Mouse (Mus musculus) limb, embryonic 12.5 days (tissue): ENCODE results near the gene Tceal3. TPM values are rescaled to one million over a fixed set of nuclear protein-coding genes. Genes with fewer than 3 reads are reported as not detected.
A peak's percentile ranks its signal among the peaks of the same experiment; 100 is the strongest.
"Not testable (repeated sequence)": the region's sequence is repeated elsewhere in the genome, so short reads cannot be mapped to it uniquely, and the experiment has no call there.

Source experiments
- ATAC-seq: fragments of 200-750 bp; cut with Nextera tagmentation; 2 replicates; pipeline ENCODE4 v1.8.0; 2017; ENCODE audit warnings: low read depth, moderate TSS enrichment; ENCODE audit not compliant: insufficient number of reproducible peaks, insufficient read depth, low FRiP score, low TSS enrichment
- H3K27ac ChIP-seq: fragments of 300-500 bp; sonication (generic); 2 replicates; pipeline ENCODE4 v1.5.1; 2016; ENCODE audit warnings: mild to moderate bottlenecking, moderate library complexity
- H3K27me3 ChIP-seq: fragments of 300-500 bp; sonication (generic); 2 replicates; pipeline ENCODE4 v1.6.1; 2016; ENCODE audit warnings: mild to moderate bottlenecking, moderate library complexity
- H3K36me3 ChIP-seq: fragments of 300-500 bp; sonication (generic); 2 replicates; pipeline ENCODE4 v1.6.1; 2016; ENCODE audit warnings: mild to moderate bottlenecking, moderate library complexity
- H3K4me1 ChIP-seq: fragments of 300-500 bp; sonication (generic); replicated peaks from 2 replicates; pipeline ENCODE4 v1.6.1; 2016
- H3K4me2 ChIP-seq: fragments of 300-500 bp; sonication (generic); 2 replicates; pipeline ENCODE4 v1.6.1; 2016; ENCODE audit warnings: mild to moderate bottlenecking, moderate library complexity
- H3K4me3 ChIP-seq: fragments of 300-500 bp; sonication (generic); replicated peaks from 2 replicates; pipeline ENCODE4 v1.5.1; 2016; ENCODE audit warnings: mild to moderate bottlenecking
- H3K9ac ChIP-seq: fragments of 300-500 bp; sonication (generic); replicated peaks from 2 replicates; pipeline ENCODE4 v1.6.1; 2016; ENCODE audit warnings: mild to moderate bottlenecking, moderate library complexity
- H3K9me3 ChIP-seq: fragments of 300-500 bp; sonication (generic); 2 replicates; pipeline ENCODE4 v1.6.1; 2016; ENCODE audit warnings: mild to moderate bottlenecking, moderate library complexity
- WGBS: fragments of 180-500 bp; shearing (Covaris S2); methylation state at CpG from one replicate; pipeline ENCODE4 v1.1.7; 2016; 5-methylcytosine and 5-hydroxymethylcytosine counted together
- polyA plus RNA-seq: library from polyadenylated mRNA; unstranded; fragments of >200 nt; fragmentation: Nextera tagmentation; extraction: Ambion mirVana; gene quantifications from 2 replicates; pipeline ENCODE4 v1.2.1, GENCODE M21; 2016

Tceal3 gene
- polyA plus RNA-seq, 1 experiment from 2014 or later = 23.6 TPM

GRCm38 (mm10) chrX:136625959-136626358, 35.3 kb downstream of the Tceal3 start:
- Histone ChIP-seq H3K4me3 (no peak overlapping the region), H3K27ac (no peak overlapping the region), H3K36me3 (no peaks in the 10 kb centered on the region), H3K9me3 (no peaks in the 10 kb centered on the region), H3K27me3 (no peaks in the 10 kb centered on the region), H3K4me2 (no peak overlapping the region), H3K9ac (no peak overlapping the region), H3K4me1 (no peaks in the 10 kb centered on the region)
- 47% methylated on average over 4 of the region's 4 CpGs for WGBS
- ATAC-seq = no peak

- Histone ChIP-seq H3K4me3 (no peak overlapping the region), H3K9me3 (no peaks in the 10 kb centered on the region), H3K27me3 (0 out of 2 replicates have a peak, but pooled peaks cover 2% of the 10 kb centered on the region), H3K4me1 (no peaks in the 10 kb centered on the region), H3K9ac (no peak overlapping the region), H3K36me3 (no peaks in the 10 kb centered on the region), H3K4me2 (no peak overlapping the region), H3K27ac (no peak overlapping the region)
- ATAC-seq = no peak
- WGBS = 83% methylated on average over 4 of the region's 4 CpGs
These were observed 44.5 kb downstream of the Tceal3 start for GRCm38 (mm10) chrX:136635116-136635515.

GRCm38 (mm10) chrX:136639754-136640153, 49.1 kb downstream of the Tceal3 start:
- H3K9ac ChIP-seq = no peak overlapping the region
- H3K27me3 ChIP-seq = 0 out of 2 replicates have a peak, but pooled peaks cover 2% of the 10 kb centered on the region
- H3K27ac ChIP-seq = no peak overlapping the region
- H3K4me2 ChIP-seq = no peak overlapping the region
- no peak for ATAC-seq
- no peaks in the 10 kb centered on the region for H3K36me3 ChIP-seq
- 47% methylated on average over 4 of the region's 6 CpGs for WGBS
- H3K9me3 ChIP-seq = no peaks in the 10 kb centered on the region
- no peaks in the 10 kb centered on the region for H3K4me1 ChIP-seq
- no peak overlapping the region for H3K4me3 ChIP-seq

GRCm38 (mm10) chrX:136645857-136646256, 55.2 kb downstream of the Tceal3 start:
- H3K27ac ChIP-seq, H3K36me3 ChIP-seq, H3K4me2 ChIP-seq, H3K27me3 ChIP-seq, ATAC-seq, H3K9ac ChIP-seq, H3K4me1 ChIP-seq, H3K9me3 ChIP-seq, H3K4me3 ChIP-seq: not testable (repeated sequence)
- 45% methylated on average over 3 of the region's 3 CpGs for WGBS

GRCm38 (mm10) chrX:136666281-136666706, 75.7 kb downstream of the Tceal3 start:
- no peak overlapping the region for H3K27ac ChIP-seq
- peak overlapping the region; percentile 57 for H3K9ac ChIP-seq
- no peaks in the 10 kb centered on the region for H3K4me1 ChIP-seq
- WGBS = 18% methylated on average over 11 of the region's 20 CpGs
- H3K4me2 ChIP-seq = peak overlapping the region; percentile 62
- no peaks in the 10 kb centered on the region for H3K9me3 ChIP-seq
- ATAC-seq = peak; percentile 37; the same call in 1 of the 2 replicates
- H3K36me3 ChIP-seq = no peaks in the 10 kb centered on the region
- H3K27me3 ChIP-seq = peaks cover 31% of the 10 kb centered on the region
- H3K4me3 ChIP-seq = peak overlapping the region; percentile 49

- H3K9ac ChIP-seq = peak overlapping the region; percentile 57
- H3K27ac ChIP-seq, H3K4me1 ChIP-seq, H3K36me3 ChIP-seq, H3K9me3 ChIP-seq: not testable (repeated sequence)
- H3K4me2 ChIP-seq = peak overlapping the region; percentile 62
- H3K4me3 ChIP-seq = peak overlapping the region; percentile 49
- peaks cover 31% of the 10 kb centered on the region for H3K27me3 ChIP-seq
- peak; percentile 26; the same call in 1 of the 2 replicates for ATAC-seq
- WGBS = 18% methylated on average over 23 of the region's 24 CpGs
These were observed 76.3 kb downstream of the Tceal3 start for GRCm38 (mm10) chrX:136666762-136667464.

GRCm38 (mm10) chrX:136668794-136669193, 78.2 kb downstream of the Tceal3 start:
- Histone ChIP-seq H3K36me3 (no peaks in the 10 kb centered on the region), H3K27me3 (peaks cover 31% of the 10 kb centered on the region), H3K4me1 (no peaks in the 10 kb centered on the region), H3K9ac (no peak overlapping the region), H3K27ac (no peak overlapping the region), H3K4me3 (no peak overlapping the region), H3K9me3 (no peaks in the 10 kb centered on the region), H3K4me2 (no peak overlapping the region)
- 60% methylated on average over 2 of the region's 2 CpGs for WGBS
- ATAC-seq = no peak

- no peak overlapping the region for H3K9ac ChIP-seq
- peaks cover 2% of the 10 kb centered on the region; the same call in 1 of the 2 replicates for H3K27me3 ChIP-seq
- H3K4me1 ChIP-seq = no peaks in the 10 kb centered on the region
- H3K27ac ChIP-seq = no peak overlapping the region
- ATAC-seq = no peak
- no peaks in the 10 kb centered on the region for H3K9me3 ChIP-seq
- H3K4me2 ChIP-seq = no peak overlapping the region
- 68% methylated on average over 3 of the region's 3 CpGs for WGBS
- no peak overlapping the region for H3K4me3 ChIP-seq
- H3K36me3 ChIP-seq = no peaks in the 10 kb centered on the region
These were observed 90.3 kb downstream of the Tceal3 start for GRCm38 (mm10) chrX:136680989-136681388.

- not testable (repeated sequence) for H3K4me2 ChIP-seq, H3K27me3 ChIP-seq, H3K36me3 ChIP-seq, ATAC-seq, H3K4me3 ChIP-seq, H3K4me1 ChIP-seq, H3K9me3 ChIP-seq, H3K9ac ChIP-seq, H3K27ac ChIP-seq
- 56% methylated on average over 3 of the region's 3 CpGs for WGBS
These were observed 101.1 kb downstream of the Tceal3 start for GRCm38 (mm10) chrX:136691606-136692293.

- no peak overlapping the region for H3K4me3 ChIP-seq
- H3K27ac ChIP-seq = no peak overlapping the region
- no peak for ATAC-seq
- H3K27me3 ChIP-seq = no peaks in the 10 kb centered on the region
- no peak overlapping the region for H3K4me2 ChIP-seq
- no peaks in the 10 kb centered on the region for H3K4me1 ChIP-seq
- 90% methylated on average over 4 of the region's 4 CpGs for WGBS
- H3K36me3 ChIP-seq = no peaks in the 10 kb centered on the region
- H3K9me3 ChIP-seq = no peaks in the 10 kb centered on the region
- no peak overlapping the region for H3K9ac ChIP-seq
These were observed 101.6 kb downstream of the Tceal3 start for GRCm38 (mm10) chrX:136692294-136692675.

- no peak overlapping the region for H3K9ac ChIP-seq
- H3K27ac ChIP-seq = no peak overlapping the region
- no peak overlapping the region for H3K4me2 ChIP-seq
- no peaks in the 10 kb centered on the region for H3K4me1 ChIP-seq
- H3K36me3 ChIP-seq = no peaks in the 10 kb centered on the region
- H3K4me3 ChIP-seq = no peak overlapping the region
- WGBS = 81% methylated on average over 5 of the region's 5 CpGs
- no peaks in the 10 kb centered on the region for H3K27me3 ChIP-seq
- no peak for ATAC-seq
- H3K9me3 ChIP-seq = no peaks in the 10 kb centered on the region
These were observed 102.6 kb downstream of the Tceal3 start for GRCm38 (mm10) chrX:136693196-136693595.
